Comparison of ENCODE assay signal across 8 mouse cellular contexts in genomic region chr8:106789623-106790022, GRCm38 (mm10).
"Had no signal": no experiment of that assay in that cellular context is flagged by ENCODE, and none has a peak within 500 bp of the region (broad histone marks: within the 10 kb centered on the region; RNA-seq: fewer than 3 reads in every experiment).

No protein-coding gene starts in this region.

- ATAC-seq: midbrain, embryonic 13.5 days had no signal

- H3K4me2 ChIP-seq: limb, embryonic 13.5 days; midbrain, embryonic 13.5 days; stomach, embryonic 15.5 days had no signal

- H3K4me1 ChIP-seq: limb, embryonic 13.5 days; midbrain, embryonic 13.5 days; stomach, embryonic 15.5 days had no signal

- H3K4me3 ChIP-seq: limb, embryonic 13.5 days; midbrain, embryonic 13.5 days; stomach, embryonic 15.5 days had no signal

- DNase-seq: left cerebral cortex, postnatal 4 days; lung, adult 18-20 months; right cerebral cortex, postnatal 14 days; thymus, postnatal 4 days had no signal

- H3K9me3 ChIP-seq: limb, embryonic 13.5 days; midbrain, embryonic 13.5 days; stomach, embryonic 15.5 days had no signal

- H3K27me3 ChIP-seq: limb, embryonic 13.5 days; midbrain, embryonic 13.5 days; stomach, embryonic 15.5 days had no signal

- H3K9ac ChIP-seq: limb, embryonic 13.5 days; liver, embryonic 14.5 days; midbrain, embryonic 13.5 days; stomach, embryonic 15.5 days had no signal

- H3K27ac ChIP-seq: limb, embryonic 13.5 days; liver, embryonic 14.5 days; midbrain, embryonic 13.5 days; stomach, embryonic 15.5 days had no signal

- H3K36me3 ChIP-seq: limb, embryonic 13.5 days; midbrain, embryonic 13.5 days had no signal
